Mouse (Mus musculus) olfactory bulb, adult 2 months (tissue): Measurements from ENCODE around the gene Cpz.

Experiments
- CTCF ChIP-seq: fragments of 200-500 bp; IDR thresholded peaks from 2 replicates; pipeline ENCODE4 v1.5.1; 2012; ENCODE audit warnings: low read depth, mild to moderate bottlenecking, low read length, moderate library complexity; ENCODE audit not compliant: insufficient read depth
- POLR2A ChIP-seq: fragments of 200-500 bp; IDR thresholded peaks from 2 replicates; pipeline ENCODE4 v1.6.1; 2012; ENCODE audit warnings: mild to moderate bottlenecking, low read depth, low read length, moderate library complexity; ENCODE audit not compliant: insufficient read depth

GRCm38 (mm10) chr5:35571546-35571945 is 46.0 kb upstream of the Cpz start:
- TF ChIP-seq CTCF (no peak), POLR2A (no peak)
